Mouse (Mus musculus): ENCODE measurements around the gene Dapk2. TPM values are rescaled to one million over a fixed set of nuclear protein-coding genes. Genes with fewer than 3 reads are reported as not detected.
"Not testable (repeated sequence)": the region's sequence is repeated elsewhere in the genome, so short reads cannot be mapped to it uniquely, and the experiment has no call there.

Gene Dapk2
- total RNA-seq, 2 experiments from 2014 or later: 25.7 to 27.9 TPM

DNA sequence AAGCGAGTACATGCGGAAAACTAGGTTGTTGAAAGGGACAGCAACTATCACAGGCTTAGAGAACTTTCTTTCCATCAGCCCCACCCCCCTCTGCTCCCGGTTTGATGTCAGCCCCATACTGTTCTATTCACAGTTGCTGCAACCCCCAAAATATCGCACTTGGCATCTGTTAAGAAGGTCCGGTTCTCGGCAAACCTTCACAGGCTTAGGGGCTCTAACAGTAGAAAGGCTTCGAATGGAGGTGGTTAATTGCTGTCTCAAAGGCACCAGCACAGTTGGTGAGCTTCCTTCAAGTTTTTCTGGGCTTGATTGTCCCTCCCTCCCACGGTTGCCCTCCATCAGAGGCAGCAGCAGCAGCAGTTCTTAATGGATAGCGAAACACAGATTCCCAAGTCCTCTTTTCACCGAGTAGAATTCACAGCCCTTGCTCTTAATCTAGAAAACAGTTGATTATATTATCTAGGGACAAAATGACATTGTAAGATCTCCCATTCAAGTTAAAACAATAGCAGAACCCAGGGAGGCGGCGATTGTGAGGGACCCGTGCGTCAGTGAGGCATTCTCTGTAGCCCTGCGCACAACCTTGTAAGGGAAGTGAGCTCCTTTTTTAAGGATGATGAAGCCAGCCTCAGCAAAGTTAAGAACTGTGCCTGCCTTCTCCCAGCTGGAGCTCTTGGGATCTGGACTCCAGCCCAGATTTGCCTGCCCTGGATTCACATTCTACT lies 117.4 kb downstream of the Dapk2 start:
- DNase-seq: no peak

- DNase-seq: no peak
Measured at GRCm38 (mm10) chr9:66276062-66276461, 118.0 kb downstream of the Dapk2 start.

GRCm38 (mm10) chr9:66276697-66277385 lies 118.8 kb downstream of the Dapk2 start:
- peak; percentile 86 for DNase-seq

DNA sequence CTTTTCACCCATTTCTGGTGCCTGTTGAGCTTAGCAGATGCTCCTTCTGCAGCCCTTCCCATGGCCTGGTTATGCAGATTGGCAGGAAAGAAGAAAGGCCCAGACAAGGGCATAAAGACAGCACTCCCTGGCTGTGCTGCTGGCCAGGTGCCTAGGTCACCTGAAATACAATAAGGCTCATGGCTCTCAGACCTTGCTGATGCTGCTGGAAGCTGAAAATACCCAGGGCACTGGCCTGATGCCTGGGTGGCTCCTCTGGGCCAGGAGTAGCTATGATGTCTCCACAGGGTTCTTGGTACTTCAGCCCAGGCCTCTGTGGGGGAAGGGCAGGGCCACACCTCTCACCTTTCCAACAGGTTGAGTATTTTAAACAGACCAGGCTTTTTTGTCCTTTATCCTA lies 121.6 kb downstream of the Dapk2 start:
- DNase-seq: peak; percentile 87

DNA sequence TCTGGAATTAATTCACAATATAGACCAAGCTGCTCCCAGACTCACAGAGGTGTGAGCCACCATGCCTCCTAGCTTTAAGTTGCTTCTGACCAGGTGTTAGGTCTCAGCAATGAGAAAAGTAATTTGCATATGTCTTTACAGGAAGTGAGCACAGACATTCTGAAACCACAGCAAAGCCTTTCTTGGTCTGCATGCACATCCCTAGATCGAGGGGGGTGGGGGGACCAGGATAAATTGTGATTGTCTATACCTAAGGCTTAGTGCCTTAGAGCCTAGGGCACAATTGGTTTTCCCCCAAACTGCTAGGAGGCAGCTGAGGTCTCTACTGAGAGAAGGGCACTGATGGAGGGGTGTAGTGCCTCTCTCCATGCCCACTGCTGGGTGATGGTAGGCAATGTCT lies 122.5 kb downstream of the Dapk2 start:
- DNase-seq: no peak

GRCm38 (mm10) chr9:66281501-66281951 lies 123.5 kb downstream of the Dapk2 start:
- no peak for DNase-seq

DNA sequence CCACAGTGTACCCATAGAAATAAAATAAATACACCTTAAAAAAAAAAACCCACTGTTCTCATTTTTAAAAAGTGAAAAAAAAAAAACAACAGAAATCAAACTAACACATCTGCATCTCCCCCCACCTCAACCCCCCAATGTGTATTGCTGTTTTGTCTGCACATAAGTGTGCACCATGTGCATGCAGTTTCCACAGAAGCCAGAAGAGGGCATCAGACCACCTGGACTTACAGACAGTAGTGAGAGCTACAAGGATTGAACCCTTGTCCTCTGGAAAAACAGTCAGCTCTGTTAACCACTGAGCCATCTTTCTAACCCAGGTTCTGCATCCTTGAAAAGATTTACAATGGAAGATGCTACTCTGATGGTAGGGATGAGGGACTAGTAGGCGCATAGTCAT lies 124.6 kb downstream of the Dapk2 start:
- DNase-seq: no peak

DNA sequence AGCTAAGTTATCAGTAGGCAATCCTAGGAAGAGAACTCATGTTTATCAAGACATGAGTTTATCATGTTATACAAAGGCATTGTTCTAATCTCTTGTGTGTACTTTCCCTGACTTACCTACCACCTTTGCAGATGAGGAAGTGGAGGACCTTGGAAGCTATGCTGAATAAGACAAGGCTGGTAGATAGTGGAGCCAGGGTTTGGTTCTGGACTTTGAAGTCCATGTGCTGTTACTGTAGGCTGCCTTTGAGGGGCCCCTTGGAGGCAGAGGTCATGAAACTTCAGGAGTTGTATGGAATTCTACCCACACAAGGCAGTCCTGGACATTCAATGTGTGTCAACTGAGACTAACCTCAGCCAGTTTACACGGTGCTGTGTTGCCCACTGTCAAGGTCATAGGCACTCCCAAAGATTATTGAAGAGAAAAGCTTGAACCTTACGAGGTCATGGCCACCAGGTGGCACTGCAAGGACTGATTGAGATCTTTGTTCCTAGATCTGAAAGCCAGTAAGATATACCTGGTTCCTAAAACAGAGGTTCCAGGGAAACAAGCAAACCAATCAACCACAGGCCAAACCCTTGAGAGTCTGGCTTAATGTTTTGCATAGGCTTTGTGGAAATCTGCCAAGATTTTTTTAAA lies 125.7 kb downstream of the Dapk2 start:
- DNase-seq: peak; percentile 46

- DNase-seq: not testable (repeated sequence)
Measured at GRCm38 (mm10) chr9:66285241-66285640, 127.2 kb downstream of the Dapk2 start.

DNA sequence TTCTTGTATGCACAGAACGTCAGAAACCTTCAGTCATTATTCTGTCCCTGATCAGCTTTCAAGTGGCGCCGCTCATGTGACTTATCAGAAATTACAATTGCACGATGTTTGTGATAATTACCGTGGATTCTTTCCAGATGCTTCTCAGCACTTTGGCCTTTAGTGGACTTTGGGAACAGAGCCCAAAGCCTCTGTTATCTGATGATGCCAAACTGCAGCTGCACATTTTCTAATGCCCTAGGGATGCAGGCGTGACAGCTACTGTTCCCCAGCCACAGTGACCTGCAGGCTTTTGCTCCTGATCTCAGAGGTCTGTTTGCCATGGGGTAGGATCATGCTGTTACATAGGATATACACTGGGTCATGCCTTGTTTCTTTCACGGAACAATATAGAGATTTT lies 127.9 kb downstream of the Dapk2 start:
- DNase-seq: no peak

- DNase-seq: no peak
Measured at GRCm38 (mm10) chr9:66290727-66291126, 132.7 kb downstream of the Dapk2 start.

- DNase-seq: no peak
Measured at GRCm38 (mm10) chr9:66293319-66293718, 135.3 kb downstream of the Dapk2 start.

- DNase-seq: no peak
Measured at GRCm38 (mm10) chr9:66294227-66294626, 136.2 kb downstream of the Dapk2 start.

DNA sequence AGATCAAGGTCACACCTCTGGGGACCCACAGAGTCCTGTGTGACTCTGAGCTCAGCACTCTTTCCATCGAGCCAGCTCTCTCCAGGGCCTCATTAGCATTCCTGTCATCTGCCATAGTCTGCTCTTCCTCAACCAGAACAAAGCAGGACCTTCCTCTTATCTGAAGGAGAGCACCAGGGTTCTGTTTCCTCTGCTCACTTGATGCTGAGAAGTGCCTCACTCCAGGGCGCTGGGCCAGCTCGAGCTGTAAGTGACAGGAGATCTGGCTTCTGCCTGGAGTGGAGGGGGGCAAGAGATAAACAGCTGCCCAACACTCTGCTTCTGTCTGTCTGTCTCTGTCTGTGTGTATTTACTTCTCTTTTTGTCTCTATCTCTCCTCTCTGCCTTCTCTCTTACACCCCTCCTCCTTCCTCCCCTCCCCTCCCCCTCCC lies 137.0 kb downstream of the Dapk2 start:
- no peak for DNase-seq

DNA sequence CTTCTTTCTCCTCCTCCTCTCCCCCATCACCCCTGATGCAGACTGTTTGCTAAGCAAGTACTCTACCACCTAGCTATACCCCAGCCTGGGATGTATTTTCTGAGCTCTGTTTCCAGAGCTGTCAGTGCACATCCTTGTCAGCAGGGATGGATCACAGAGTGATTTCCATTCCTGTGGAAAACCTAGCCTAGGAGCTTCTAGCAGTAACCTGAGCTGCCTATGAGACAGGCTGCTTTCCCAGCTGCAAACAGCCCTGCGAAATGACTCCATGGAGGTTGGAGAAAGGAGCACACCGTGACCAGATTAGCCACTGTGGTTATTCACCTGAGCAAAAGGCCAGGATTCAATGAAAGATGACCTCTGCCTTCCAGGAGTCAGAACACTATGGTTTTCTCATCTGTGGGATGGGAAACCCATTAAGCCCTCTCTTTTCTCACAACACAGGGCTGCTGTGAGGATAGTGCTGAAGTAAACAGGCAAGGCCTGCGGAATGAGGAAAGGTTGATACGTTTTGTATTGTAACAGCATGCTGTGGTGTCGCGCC lies 137.6 kb downstream of the Dapk2 start:
- DNase-seq: no peak

- DNase-seq: no peak
Measured at GRCm38 (mm10) chr9:66298783-66299182, 140.8 kb downstream of the Dapk2 start.

- no peak for DNase-seq
Measured at GRCm38 (mm10) chr9:66300448-66301027, 142.5 kb downstream of the Dapk2 start.

DNA sequence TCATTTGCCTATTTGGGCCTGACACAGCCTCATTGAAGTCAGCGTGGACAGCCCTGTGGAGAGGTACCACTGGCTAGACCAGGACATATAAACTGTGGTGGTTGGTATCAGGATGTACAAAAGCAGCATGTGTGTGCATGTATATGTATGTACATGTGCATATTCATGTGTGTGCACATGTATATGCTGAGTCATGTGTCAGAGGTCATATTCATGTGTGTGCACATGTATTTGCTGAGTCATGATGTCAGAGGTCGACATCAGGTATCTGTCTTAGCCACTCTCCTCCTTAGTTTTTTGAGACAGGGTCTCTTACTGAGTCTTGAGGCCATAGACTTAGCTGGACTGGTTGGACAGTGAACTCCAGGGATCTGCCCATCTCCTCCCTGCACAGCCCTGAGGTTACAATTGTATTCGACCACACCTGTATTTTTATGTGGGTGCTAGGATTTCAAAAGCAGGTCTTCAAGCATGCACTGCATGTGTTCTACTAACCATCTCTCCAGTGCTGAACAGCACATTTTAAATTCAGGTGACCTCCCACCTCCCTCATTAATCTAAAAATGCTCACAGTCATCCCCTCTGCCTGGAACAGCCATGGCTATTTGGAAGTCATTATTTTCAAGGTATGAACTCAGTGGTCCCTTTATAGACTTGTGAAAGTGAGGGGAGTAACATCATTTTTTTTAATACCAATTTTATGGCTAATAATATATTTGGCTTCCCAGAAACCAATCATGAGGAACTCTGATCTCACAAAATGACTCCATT lies 146.5 kb downstream of the Dapk2 start:
- no peak for DNase-seq

- DNase-seq: peak; percentile 27
Measured at GRCm38 (mm10) chr9:66305121-66306112, 147.4 kb downstream of the Dapk2 start.

DNA sequence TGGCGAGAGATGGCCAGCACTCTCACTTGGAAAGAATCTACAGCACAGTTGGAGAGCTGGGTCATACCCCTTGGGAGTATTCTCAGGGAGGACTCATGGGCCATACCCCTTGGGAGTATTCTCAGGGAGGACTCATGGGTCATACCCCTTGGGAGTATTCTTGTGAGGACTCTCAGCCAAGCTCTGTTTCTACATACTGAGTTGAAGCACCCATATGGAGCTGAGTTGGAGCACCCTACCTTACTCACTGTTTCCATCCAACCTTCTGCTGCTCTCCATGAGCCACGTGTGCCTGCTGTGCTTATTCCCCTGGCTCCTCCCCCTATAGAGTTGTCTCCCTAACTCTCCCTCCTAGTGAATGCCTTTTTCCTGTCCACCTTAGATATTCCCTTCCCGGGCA lies 148.4 kb downstream of the Dapk2 start:
- no peak for DNase-seq

All from gastrocnemius, postnatal 25 days (tissue).